Mouse (Mus musculus): Measurements from ENCODE around the gene Cd244a.

DNA sequence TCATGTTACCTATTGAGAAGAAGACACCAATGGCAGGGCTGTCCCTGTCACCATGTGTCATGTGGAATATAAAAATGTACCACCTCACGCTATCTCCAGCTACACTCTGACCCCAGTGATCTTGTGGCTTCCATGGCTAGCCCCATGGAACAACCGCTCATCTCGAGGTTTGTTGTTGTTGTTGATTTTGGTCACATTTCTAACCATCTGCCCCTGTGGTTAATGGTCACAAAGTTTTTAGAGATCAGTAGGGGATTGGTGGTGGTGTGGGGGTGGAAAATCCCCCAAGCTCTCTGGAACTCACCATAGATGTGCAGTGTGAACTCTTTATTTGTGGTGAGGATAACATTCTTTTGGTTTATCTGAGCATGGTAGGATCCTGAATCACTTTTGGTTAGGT, 45.7 kb downstream of the Cd244a start:
- TF ChIP-seq CTCF (IDR thresholded peaks at IDR 0.05; ENCODE audit: insufficient read depth, low read length) (no peak), POLR2A (IDR thresholded peaks at IDR 0.05; ENCODE audit: borderline replicate concordance, extremely low read depth, low read depth, low read length) (no peak)

All from lung, adult 2 months (tissue).